Mouse (Mus musculus) 3134 (cell line): ENCODE measurements at regions not wholly inside any gene's neighbourhood (a gene's known extent, or its start where the extent isn't known, plus 50 kb on each side); places are given as distances from the start of the nearest gene placed in this dataset.

ENCODE experiments used
- DNase-seq: peaks from one replicate; pipeline ENCODE4 v3.0.0-alpha.2; 2011; ENCODE audit warnings: low spot score; ENCODE audit not compliant: insufficient read length; ENCODE audit errors: extremely low read depth

DNA sequence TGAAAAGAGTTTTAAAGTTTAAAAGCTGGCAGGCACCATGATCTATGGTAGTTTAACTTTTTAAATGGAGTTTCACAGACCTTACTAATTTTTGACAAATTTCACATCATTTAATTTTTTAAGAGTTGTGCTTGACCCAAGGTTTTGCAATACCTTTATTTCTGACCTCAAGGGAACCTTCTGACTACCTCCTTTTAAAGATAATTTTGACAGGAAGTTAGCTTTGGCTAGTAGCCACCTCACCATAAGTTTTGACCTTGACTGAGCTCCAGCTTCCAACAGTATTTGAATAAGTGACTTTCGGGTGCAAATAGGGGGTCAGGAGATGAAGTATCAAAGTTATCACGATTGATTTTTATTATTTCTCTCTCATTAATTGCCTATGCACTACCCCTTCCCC is 149.9 kb downstream of the Rpl36a-ps1 start:
- no peak for DNase-seq

DNA sequence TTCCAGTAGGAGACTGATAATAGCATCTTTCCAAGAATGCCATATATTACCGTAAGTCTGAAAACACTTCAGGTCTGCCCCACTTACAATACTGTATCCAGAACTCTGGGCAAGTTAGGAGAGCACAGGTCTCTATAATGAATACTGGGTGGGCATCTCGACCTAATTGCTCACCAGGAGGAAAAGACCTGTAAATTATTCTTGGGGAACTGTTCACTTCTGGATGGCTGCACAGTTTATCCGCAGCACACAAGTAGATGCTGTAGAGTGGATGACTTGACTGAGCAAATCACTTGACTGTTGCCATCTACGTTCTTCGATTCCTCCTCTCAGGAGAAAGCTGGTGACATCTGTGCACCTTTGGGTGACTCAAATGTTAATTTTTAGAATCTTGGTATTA is 159.8 kb downstream of the Rpl36a-ps1 start:
- no peak for DNase-seq

DNA sequence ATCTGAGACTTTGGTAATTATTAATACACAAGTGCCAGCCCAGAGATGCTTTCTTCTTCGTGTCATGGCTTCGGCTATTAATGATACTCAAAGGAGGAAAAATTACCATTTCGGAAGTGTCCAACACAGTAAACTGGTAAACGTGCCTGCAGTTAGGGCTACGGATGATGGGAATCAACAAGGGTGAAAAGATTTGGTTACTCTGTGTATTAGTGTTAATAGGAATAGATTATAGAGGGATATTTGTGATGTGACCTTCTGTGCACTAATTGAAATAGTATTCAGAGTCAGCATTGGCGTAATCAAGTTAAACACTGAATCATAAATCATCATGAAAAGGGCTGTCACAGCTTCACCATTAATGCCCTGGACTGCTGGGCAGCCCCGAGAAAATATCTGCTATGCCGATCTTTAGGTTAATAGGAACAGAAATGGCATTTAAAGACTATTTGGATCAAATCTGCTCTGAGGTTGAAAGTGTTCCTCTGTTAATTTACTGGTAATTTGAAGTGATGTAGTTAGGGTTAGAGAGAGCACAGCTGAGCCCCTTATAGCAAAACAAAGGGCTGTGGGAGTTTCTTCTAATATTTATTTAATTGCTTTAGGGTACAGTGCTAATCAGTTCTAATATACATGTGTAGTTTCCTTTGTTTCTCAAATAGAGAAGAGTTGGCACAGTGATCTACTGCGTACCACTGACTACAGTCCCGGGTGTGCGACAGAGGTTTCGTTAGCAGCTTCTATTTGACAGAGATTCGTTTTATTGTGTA is 160.7 kb downstream of the Rpl36a-ps1 start:
- DNase-seq = no peak

DNA sequence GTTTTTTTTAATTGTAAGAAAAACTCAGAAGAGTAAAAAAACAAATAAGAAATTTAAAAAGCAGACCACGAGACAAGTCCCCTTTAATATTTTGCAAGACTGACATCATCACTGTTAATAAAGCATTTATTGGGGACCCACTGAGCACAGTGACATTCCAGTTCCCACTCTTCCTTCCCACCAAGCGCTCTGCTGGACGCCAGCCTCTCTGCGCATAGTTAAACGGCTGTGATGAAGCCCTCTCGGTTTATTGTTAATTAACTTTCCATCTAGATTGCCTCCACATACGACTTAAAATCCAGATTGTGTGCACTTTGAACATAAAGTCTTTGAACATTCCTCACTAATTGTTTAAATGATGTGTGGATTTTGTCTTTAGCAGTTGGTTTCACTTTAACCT is 161.7 kb downstream of the Rpl36a-ps1 start:
- no peak for DNase-seq

DNA sequence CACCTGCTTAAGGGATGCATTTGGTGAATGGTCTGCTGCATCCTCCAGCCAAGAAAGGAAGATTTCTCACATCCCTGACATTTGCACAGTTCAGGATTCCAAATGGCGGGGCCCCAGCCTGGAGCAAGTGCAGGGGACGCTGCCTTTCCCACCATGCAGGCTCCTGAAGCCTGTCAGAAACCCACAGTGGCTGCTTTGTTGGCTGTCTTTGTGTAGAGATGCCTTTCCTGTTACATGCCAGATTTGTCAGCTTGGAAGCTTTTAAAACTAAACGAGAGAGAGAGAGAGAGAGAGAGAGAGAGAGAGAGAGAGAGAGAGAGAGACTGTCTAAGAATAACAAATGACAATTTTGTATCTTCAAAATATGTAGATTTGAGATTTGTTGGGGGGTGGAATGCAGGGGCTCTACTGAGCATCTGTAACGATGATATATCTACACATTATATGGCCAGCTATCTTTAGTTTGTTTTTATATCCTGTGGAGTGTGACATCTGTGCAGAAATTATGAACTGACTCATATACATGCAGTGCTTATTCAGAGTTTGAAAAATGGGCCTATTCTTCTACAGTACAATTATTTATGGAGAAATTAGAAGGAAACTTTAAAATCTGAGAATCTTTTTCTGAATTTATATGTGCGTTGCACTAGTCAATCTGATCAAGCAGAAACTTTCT is 164.0 kb downstream of the Rpl36a-ps1 start:
- no peak for DNase-seq

DNA sequence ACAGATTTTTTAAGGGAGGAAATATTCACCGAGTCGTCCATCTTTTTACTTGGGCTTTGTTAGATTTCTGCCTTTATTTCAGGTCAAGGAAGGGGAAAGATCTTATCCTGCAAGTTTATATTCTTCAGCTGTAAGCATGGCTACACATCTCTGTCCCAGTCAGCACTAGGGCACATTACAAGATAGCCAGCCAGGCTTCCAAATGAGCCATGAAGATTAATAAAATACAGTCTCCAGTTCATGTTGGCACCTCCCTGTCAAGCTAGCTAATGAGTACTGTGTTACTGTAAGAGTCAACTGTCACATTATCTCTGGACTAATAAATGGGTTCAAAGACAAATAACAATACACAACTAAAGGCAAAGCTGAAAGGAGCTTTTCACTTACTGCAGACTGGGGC is 166.6 kb downstream of the Rpl36a-ps1 start:
- DNase-seq = no peak

DNA sequence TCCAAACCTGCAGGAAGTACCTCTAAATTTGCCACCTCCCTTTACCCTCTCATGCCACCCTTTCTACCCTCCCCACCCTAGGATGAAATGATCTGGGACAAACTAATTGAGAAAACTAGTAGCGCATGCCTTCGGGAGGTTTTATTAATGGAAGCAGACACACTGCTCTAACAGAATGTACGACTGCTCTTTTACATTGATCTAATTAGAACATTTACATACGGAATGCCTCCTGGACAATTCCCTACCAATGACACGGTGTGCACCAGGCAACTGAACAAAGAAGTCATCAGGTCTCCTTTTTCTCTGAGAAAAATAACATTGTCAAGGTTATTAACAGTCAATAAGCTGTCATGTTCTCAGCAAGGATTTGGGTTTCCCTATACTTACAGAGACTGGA is 180.5 kb downstream of the Rpl36a-ps1 start:
- no peak for DNase-seq

DNA sequence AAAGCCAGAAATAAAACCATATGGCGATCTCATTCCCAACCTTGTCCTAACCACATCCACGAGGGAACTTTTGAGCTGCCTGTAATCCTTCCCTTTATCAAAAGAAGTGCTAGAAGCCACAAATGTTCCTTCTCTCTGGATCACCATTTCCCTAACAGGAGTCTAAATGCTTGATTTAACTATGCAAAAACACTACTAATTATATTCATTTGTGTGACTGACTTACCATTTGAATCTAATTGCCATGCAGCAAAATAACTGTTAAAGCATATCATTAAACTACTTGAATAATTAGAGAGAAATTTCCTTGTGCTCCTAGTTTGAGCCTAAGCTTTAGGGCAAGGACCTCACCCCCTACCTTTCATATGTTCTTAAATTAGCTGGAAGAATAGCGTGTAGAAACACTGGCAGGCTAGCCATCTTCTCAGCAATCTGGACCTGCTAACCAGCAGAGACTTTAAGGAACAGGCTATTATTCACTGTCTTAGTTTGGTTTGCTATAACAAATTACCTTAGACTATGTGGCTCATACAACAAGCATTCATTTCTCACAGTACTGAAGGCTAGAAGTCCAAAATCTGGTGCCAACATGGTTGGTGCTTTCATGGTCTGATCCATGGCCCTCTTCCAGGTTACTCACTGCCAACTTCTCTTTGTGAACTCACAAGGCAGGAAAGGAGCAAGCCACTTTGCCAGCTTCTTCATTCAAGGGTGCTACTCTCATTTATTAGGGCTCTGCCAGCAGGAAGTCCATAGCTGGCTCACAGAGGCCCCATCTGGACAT is 183.7 kb downstream of the Rpl36a-ps1 start:
- DNase-seq = no peak

DNA sequence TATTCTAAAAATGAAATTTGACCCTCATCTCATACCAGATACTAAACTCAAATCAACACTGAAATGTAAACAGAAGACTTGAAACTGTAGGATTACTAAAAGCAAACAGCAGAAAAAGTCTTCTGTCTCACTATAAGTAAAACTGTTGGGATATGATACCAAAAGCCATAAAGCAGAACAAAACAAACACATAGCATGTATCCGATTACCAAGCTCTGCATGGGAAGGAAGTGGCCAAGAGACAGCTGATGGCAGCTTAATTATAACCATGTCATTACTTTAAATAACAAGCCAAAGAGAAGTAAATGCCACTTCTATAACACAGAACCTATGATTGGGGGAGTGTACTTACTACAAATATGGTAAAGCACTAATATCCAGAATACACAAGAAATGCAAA is 186.0 kb downstream of the Rpl36a-ps1 start:
- DNase-seq = no peak

DNA sequence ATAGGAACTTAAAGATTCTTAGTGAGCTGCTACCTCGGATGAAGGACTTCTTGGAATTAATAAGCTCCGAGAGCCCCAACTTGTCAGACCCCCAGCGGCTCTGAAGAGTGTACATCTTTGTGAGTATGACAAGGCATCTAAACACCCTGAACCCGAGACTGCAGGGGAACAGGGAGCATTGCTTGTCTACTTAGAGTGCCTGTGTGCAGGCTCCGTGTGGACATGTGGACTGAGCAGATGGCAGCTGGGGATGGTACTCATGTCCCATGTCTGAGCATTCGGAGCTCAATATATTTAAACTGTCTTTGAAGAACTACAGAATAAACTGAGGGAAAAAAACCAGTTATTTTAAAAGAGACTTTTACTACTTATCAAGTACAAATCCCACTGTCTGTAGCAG is 189.1 kb downstream of the Rpl36a-ps1 start:
- no peak for DNase-seq

DNA sequence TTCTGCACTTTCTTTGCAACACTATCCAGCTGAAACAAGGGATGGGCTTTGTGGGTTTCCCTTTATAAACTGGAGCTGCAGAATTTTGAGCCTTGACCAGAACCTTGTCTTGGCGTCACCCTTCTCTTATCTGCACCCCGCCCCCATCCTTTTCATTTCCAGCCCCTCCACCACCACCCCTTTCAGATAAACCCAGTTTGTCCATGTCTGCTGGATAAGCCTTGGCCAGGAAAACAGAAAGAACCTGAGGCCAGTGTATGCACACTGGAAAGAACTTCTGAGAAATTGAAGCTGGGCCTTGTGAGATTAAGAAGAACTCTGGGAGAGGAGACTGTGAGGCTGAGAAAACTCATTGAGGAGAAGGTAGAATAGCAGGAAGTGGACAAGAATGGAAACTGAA is 192.8 kb downstream of the Rpl36a-ps1 start:
- no peak for DNase-seq

DNA sequence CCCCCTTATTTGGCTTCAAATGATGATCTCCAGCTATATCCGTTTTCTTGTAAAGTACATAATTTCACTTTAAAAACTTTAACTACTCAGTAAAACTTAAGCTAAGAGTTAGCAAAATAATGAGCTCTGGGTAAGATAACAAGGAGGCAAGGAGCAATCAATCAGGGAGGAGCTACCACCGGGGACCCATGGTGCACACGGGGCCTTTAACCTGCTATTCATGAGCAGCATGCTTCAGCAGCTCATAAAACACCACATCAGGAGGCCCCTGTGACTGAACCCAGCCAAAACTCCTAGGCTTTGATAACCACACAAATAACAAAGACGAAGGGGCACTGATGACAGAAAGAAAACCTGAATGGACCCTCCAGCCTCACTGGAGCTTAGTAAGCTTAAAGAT is 202.1 kb downstream of the Rpl36a-ps1 start:
- no peak for DNase-seq

DNA sequence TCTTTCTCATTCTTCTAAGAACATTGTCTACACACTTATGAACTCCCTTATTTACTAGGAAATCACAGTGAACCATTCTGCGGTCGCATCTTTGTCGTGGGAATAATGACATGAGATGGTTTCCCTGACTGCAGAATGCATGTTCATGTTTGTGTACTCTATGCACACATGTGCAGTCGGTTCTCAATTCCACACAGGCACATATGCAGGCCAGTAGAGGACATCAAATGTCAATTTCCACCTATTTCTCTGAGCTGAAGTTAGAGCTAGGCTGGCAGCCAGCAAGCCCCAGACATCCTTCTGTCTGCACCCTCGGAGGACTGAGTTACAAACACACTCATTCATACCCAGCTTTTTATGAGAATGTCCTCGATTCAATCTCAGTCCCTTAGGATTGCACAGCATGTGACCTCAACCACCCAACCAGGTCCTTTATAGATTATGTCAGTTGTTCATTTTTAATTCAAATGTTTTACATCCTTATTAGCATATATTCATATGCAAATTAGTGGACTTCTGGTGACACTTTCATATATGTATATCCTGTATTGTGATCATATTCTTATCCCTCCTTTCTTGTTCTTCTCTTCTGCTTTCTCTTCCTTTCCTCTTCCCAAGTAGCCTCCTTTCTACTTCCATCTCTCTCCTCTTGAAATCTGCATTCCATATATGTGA is 202.7 kb downstream of the Rpl36a-ps1 start:
- no peak for DNase-seq

DNA sequence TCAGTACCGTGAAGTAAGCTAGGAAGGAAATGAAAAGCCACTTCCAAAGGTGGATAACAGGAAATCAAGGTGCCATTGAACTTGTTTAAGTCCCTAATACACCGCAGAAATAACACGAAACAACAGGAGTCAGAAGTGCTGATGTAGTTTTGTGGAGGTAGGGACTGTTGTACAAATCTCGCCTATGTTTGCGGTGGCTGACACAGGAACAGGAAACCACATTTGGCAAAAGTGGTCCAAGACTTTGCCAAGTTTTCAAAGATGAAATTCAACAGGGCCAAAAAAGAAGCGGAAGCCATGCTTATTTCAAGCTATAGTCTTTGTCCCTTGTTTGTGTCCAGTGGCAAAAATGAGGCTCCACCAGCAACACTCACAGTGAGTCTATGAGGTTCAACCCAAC is 204.3 kb downstream of the Rpl36a-ps1 start:
- DNase-seq = no peak

DNA sequence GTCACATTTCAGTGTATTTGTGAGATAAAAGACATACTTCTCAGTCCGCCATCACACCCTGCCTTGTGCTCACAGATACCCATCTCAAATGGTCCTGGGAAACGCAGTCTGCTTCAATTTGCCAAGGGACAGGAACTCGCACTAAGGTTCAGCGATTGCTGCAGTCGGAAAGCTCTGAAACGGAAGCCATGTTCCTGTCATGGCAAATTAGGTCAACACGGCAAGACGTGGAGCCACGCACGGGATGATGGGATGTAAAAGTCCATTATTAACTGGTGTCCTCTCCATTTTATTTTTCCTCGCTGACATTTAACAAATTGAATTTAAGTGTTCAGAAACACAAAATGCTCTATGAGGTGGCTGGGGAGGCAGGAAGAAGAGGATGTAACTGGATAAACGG is 212.4 kb downstream of the Rpl36a-ps1 start:
- DNase-seq = no peak

DNA sequence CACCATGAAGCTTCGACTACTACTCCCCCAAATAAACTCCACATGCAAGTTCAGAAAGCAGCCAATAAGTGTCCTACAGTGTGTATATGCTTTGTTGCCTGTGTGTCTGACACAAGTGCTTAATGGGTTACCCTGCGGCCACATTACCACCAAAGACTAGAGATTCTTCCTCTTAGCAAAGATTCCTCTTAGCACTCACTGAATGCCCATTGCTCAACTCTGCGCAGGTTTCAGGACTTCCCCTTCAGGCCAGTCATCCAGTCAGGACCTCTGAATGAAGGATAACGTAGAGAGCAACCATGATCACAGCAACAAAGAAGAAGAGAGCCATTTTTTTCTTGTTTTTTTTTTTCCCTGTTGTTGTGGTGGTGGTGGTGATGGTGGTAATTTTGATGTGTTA is 222.0 kb downstream of the Rpl36a-ps1 start:
- no peak for DNase-seq

DNA sequence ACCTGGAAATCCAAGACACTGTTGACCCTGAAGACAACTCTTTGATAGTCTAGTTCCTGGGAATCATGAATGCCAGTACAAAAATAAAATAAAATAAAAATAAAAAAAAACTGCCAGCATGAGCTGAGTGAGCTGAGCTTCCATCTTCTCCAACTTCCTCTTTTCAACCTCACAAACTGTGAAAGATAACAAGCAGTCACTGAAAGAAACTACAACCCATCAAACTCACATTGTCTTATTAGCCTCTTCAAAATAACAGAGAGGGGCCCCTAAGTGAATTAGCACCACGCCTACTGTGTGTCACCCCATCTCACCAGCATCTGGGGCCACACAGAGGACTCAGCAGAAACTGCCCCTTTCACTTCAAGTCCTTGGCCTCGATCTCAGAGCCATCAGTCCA is 225.3 kb downstream of the Rpl36a-ps1 start:
- DNase-seq = no peak

DNA sequence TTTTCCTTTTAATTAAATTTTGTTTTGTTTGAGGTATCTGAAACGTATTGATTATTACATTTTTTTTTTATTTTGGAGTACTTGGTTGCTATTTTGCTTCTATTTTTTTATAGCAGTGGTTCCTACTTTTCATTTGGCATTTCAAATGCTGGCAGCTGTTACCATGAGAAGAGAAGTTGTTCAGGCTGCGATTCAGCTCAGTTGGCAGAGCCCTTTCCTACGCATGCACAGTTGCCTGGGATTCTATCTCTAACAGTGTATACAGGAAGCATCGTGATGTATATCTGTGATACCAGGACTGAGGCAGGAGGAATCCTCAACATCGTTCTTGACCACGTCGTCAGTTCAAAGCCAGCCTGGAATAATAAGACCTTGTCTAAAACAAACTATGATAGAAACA is 226.6 kb downstream of the Rpl36a-ps1 start:
- no peak for DNase-seq

DNA sequence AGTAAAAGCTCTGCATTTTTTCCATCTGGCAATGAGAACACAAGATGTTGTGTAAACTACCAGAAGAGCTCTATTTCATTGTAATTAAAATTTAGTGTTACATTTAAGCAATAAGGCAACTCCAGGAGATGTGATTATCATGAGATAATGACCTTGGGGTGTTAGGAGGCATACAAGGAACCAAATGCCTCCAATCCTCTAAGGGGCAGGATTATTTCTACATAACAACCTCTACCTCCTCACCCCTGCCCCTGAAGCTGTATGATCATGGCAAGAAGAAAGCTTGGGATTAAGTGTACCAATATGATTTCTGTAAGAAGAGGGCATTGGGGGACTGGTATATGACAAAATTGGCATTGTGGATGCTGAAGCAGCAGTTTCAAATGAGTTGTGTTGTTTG is 228.8 kb downstream of the Rpl36a-ps1 start:
- no peak for DNase-seq

DNA sequence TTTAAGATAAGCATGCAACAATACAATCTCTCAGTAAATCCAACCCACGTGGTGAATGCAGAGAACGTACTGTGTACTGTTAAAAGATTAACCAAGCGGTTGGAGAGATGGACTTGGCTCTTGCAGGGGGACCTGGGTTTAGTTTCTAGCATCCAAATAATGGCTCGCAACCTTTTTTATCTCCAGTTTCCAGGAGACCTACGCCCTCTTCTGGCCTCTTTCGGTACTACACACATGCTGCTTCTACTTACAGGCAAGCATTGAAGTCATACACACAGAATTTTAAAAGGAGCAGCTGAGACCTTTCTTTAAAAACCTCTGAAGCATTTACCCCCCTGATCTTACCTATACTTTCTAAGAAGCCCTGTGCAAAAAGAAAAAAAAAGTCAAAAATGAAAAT is 243.4 kb downstream of the Rpl36a-ps1 start:
- no peak for DNase-seq
